In genomic region chr1:74857201-74857600, GRCm38 (mm10) we compare ENCODE assay signal across 11 mouse cellular contexts. TPM values are rescaled to one million over a fixed set of nuclear protein-coding genes. Genes with fewer than 3 reads are reported as not detected.
DNase-seq lines count a peak whose midpoint lies in the region; ATAC-seq lines count a peak whose summit lies in the region.
"Had no signal": no experiment of that assay in that cellular context is flagged by ENCODE, and none has a peak within 500 bp of the region (broad histone marks: within the 10 kb centered on the region; RNA-seq: fewer than 3 reads in every experiment).

No protein-coding gene starts in this region.

- 4% methylated on average over 20 of the region's 20 CpGs for WGBS in forebrain, embryonic 16.5 days

- H3K27me3 ChIP-seq in forebrain, embryonic 16.5 days (replicated peaks; ENCODE audit: control insufficient read depth, insufficient read depth, low read length): peaks cover 39% of the 10 kb centered on the region

- peaks cover 49% of the 10 kb centered on the region for H3K4me1 ChIP-seq in forebrain, embryonic 16.5 days (replicated peaks; ENCODE audit: control insufficient read depth, insufficient read depth, low read length)

- peak overlapping the region; percentile 88 for H3K4me3 ChIP-seq in forebrain, embryonic 16.5 days (replicated peaks; ENCODE audit: low read length)

- no peaks in the 10 kb centered on the region for H3K9me3 ChIP-seq in forebrain, embryonic 16.5 days (ENCODE audit: control insufficient read depth, low read length)
- H3K9me3 ChIP-seq: stomach, embryonic 15.5 days had no signal

- H3K9ac ChIP-seq in forebrain, embryonic 16.5 days (replicated peaks; ENCODE audit: low read depth, low read length): no peak overlapping the region
- H3K9ac ChIP-seq: stomach, embryonic 15.5 days had no signal

- H3K36me3 ChIP-seq in forebrain, embryonic 16.5 days (ENCODE audit: control insufficient read depth, insufficient read depth): no peaks in the 10 kb centered on the region
- H3K36me3 ChIP-seq: stomach, embryonic 15.5 days had no signal

- ATAC-seq in forebrain, embryonic 16.5 days: no peak
- no peak for ATAC-seq in CD4-positive, CD25-positive, alpha-beta regulatory T cell, adult 4 months

- peak; percentile 14 for DNase-seq in kidney, postnatal 10 days
- no peak for DNase-seq in kidney, adult 11 months
- peak; percentile 50 for DNase-seq in cerebellum, adult 9-10 months
- peak; percentile 20 for DNase-seq in neural tube, embryonic 10.5 days (ENCODE audit: extremely low spot score, low spot score)
- DNase-seq in c-Kit-positive CD71-positive TER-119-positive erythroid progenitor cells, embryonic 14.5 days (ENCODE audit: low spot score): no peak
- no peak for DNase-seq in left cerebral cortex, postnatal 14 days (ENCODE audit: low spot score in 2 of 2)

- H3K4me2 ChIP-seq in forebrain, embryonic 16.5 days (ENCODE audit: low read length): peak overlapping the region; percentile 83

- no peak overlapping the region for H3K27ac ChIP-seq in forebrain, embryonic 16.5 days (ENCODE audit: low read length)
- H3K27ac ChIP-seq: stomach, embryonic 15.5 days had no signal

- intact Hi-C loops in left cerebral cortex, postnatal 14 days (cut with DNase I): loop anchor here (5.0 kb wide), 1 partner anchor 40 kb away; no protein-coding TSS in a partner anchor

RNA-seq across cellular contexts. Expression of gene Cdk5r2, which starts 2.5 kb away (rescaled TPM):
- polyA plus RNA-seq in forebrain, embryonic 16.5 days (2015; fragmentation: Nextera tagmentation; extraction: Ambion mirVana): 2.2 and 2.8 TPM in 2 replicates
- polyA plus RNA-seq in CD4-positive, CD25-positive, alpha-beta regulatory T cell, adult 4 months (2017; shearing (Covaris generic)): not detected
- 100 to 1,000 TPM; 566 to 585 TPM for total RNA-seq in left cerebral cortex, postnatal 14 days (2021)
- total RNA-seq: hematopoietic stem cell, adult 5-6 weeks had no signal

RNA-seq across cellular contexts. Expression of gene Fev, which starts 28.0 kb away (rescaled TPM):
- not detected in 2 replicates for polyA plus RNA-seq in forebrain, embryonic 16.5 days (2015; fragmentation: Nextera tagmentation; extraction: Ambion mirVana)
- polyA plus RNA-seq in CD4-positive, CD25-positive, alpha-beta regulatory T cell, adult 4 months (2017; shearing (Covaris generic)): not detected
- not detected for total RNA-seq in left cerebral cortex, postnatal 14 days (2021)
- total RNA-seq: hematopoietic stem cell, adult 5-6 weeks had no signal

RNA-seq across cellular contexts. Expression of gene Cryba2, which starts 35.7 kb away (rescaled TPM):
- not detected in 2 replicates for polyA plus RNA-seq in forebrain, embryonic 16.5 days (2015; fragmentation: Nextera tagmentation; extraction: Ambion mirVana)
- polyA plus RNA-seq in CD4-positive, CD25-positive, alpha-beta regulatory T cell, adult 4 months (2017; shearing (Covaris generic)): not detected
- under 1 TPM in 1 of 2 experiments, not detected in 1; 0.51 TPM for total RNA-seq in left cerebral cortex, postnatal 14 days (2021)
- total RNA-seq: hematopoietic stem cell, adult 5-6 weeks had no signal
- polyA plus RNA-seq: limb, embryonic 14.5 days had no signal

Comparison
In these comparisons a context has a peak if more than half of its experiments do, and no peak if none do; other contexts are left out.
1. DNase-seq: peak in kidney, postnatal 10 days (single experiment), cerebellum, adult 9-10 months (single experiment) and neural tube, embryonic 10.5 days (single experiment); none in kidney, adult 11 months (single experiment), c-Kit-positive CD71-positive TER-119-positive erythroid progenitor cells, embryonic 14.5 days (single experiment) and left cerebral cortex, postnatal 14 days (0 of 2).